Mouse (Mus musculus): ENCODE measurements around the gene Myrfl. TPM values are rescaled to one million over a fixed set of nuclear protein-coding genes. Genes with fewer than 3 reads are reported as not detected.

Gene Myrfl
- polyA plus RNA-seq, 1 experiment from 2014 or later: 0.19 TPM

- WGBS: 90% methylated on average over 19 of the region's 19 CpGs
- ATAC-seq (ENCODE audit: insufficient number of reproducible peaks, low FRiP score, low TSS enrichment, low read depth): no peak
- H3K27ac ChIP-seq: no peak overlapping the region
- H3K9ac ChIP-seq: no peak overlapping the region
- no peaks in the 10 kb centered on the region for H3K27me3 ChIP-seq
- H3K4me2 ChIP-seq: no peak overlapping the region
- no peaks in the 10 kb centered on the region for H3K4me1 ChIP-seq
- H3K4me3 ChIP-seq: no peak overlapping the region
- peaks cover 29% of the 10 kb centered on the region for H3K36me3 ChIP-seq
- no peaks in the 10 kb centered on the region for H3K9me3 ChIP-seq
Observed at GRCm38 (mm10) chr10:116923651-116924495, 27.2 kb upstream of the Myrfl start.

GRCm38 (mm10) chr10:116922161-116922560, 25.4 kb upstream of the Myrfl start:
- no peak overlapping the region for H3K4me3 ChIP-seq
- no peaks in the 10 kb centered on the region for H3K27me3 ChIP-seq
- no peak overlapping the region for H3K27ac ChIP-seq
- H3K36me3 ChIP-seq: peaks cover 32% of the 10 kb centered on the region
- WGBS: 83% methylated on average over 15 of the region's 15 CpGs
- H3K4me1 ChIP-seq: no peaks in the 10 kb centered on the region
- no peak for ATAC-seq (ENCODE audit: insufficient number of reproducible peaks, low FRiP score, low TSS enrichment, low read depth)
- H3K9me3 ChIP-seq: no peaks in the 10 kb centered on the region
- no peak overlapping the region for H3K9ac ChIP-seq
- no peak overlapping the region for H3K4me2 ChIP-seq

- Histone ChIP-seq H3K27me3 (no peaks in the 10 kb centered on the region), H3K9ac (no peak overlapping the region), H3K4me1 (no peaks in the 10 kb centered on the region), H3K4me2 (no peak overlapping the region), H3K4me3 (no peak overlapping the region), H3K27ac (no peak overlapping the region), H3K36me3 (peaks cover 26% of the 10 kb centered on the region), H3K9me3 (no peaks in the 10 kb centered on the region)
- 85% methylated on average over 15 of the region's 15 CpGs for WGBS
- no peak for ATAC-seq (ENCODE audit: insufficient number of reproducible peaks, low FRiP score, low TSS enrichment, low read depth)
Observed at GRCm38 (mm10) chr10:116921416-116921815, 24.7 kb upstream of the Myrfl start.

GRCm38 (mm10) chr10:116920641-116921040, 23.9 kb upstream of the Myrfl start:
- Histone ChIP-seq H3K27ac (no peak overlapping the region), H3K36me3 (peaks cover 26% of the 10 kb centered on the region), H3K27me3 (no peaks in the 10 kb centered on the region), H3K4me3 (no peak overlapping the region), H3K9me3 (no peaks in the 10 kb centered on the region), H3K4me2 (no peak overlapping the region), H3K4me1 (no peaks in the 10 kb centered on the region), H3K9ac (no peak overlapping the region)
- no peak for ATAC-seq (ENCODE audit: insufficient number of reproducible peaks, low FRiP score, low TSS enrichment, low read depth)
- 85% methylated on average over 8 of the region's 8 CpGs for WGBS

GRCm38 (mm10) chr10:116919368-116920317, 22.9 kb upstream of the Myrfl start:
- Histone ChIP-seq H3K9ac (no peak overlapping the region), H3K4me3 (no peak overlapping the region), H3K36me3 (peaks cover 27% of the 10 kb centered on the region), H3K27me3 (no peaks in the 10 kb centered on the region), H3K9me3 (no peaks in the 10 kb centered on the region), H3K27ac (no peak overlapping the region), H3K4me2 (no peak overlapping the region), H3K4me1 (no peaks in the 10 kb centered on the region)
- no peak for ATAC-seq (ENCODE audit: insufficient number of reproducible peaks, low FRiP score, low TSS enrichment, low read depth)
- WGBS: 83% methylated on average over 25 of the region's 25 CpGs

- WGBS: 73% methylated on average over 8 of the region's 8 CpGs
- H3K36me3 ChIP-seq: peaks cover 27% of the 10 kb centered on the region; the same call in 1 of the 2 replicates
- H3K27me3 ChIP-seq: no peaks in the 10 kb centered on the region
- ATAC-seq (ENCODE audit: insufficient number of reproducible peaks, low FRiP score, low TSS enrichment, low read depth): no peak
- no peak overlapping the region for H3K9ac ChIP-seq
- peaks cover 6% of the 10 kb centered on the region; the same call in 1 of the 2 replicates for H3K4me1 ChIP-seq
- H3K4me2 ChIP-seq: no peak overlapping the region
- H3K9me3 ChIP-seq: no peaks in the 10 kb centered on the region
- no peak overlapping the region for H3K27ac ChIP-seq
- H3K4me3 ChIP-seq: no peak overlapping the region
Observed at GRCm38 (mm10) chr10:116916581-116916980, 19.9 kb upstream of the Myrfl start.

GRCm38 (mm10) chr10:116915286-116915685, 18.6 kb upstream of the Myrfl start:
- H3K9ac ChIP-seq: no peak overlapping the region
- WGBS: 92% methylated on average over 8 of the region's 8 CpGs
- H3K36me3 ChIP-seq: peaks cover 32% of the 10 kb centered on the region

GRCm38 (mm10) chr10:116914586-116914985, 17.9 kb upstream of the Myrfl start:
- Histone ChIP-seq H3K4me2 (no peak overlapping the region), H3K9me3 (no peaks in the 10 kb centered on the region), H3K4me1 (peaks cover 6% of the 10 kb centered on the region; the same call in 1 of the 2 replicates), H3K27ac (no peak overlapping the region), H3K27me3 (no peaks in the 10 kb centered on the region), H3K9ac (no peak overlapping the region), H3K36me3 (peaks cover 39% of the 10 kb centered on the region), H3K4me3 (no peak overlapping the region)
- ATAC-seq (ENCODE audit: insufficient number of reproducible peaks, low FRiP score, low TSS enrichment, low read depth): no peak
- WGBS: 84% methylated on average over 9 of the region's 9 CpGs

More at GRCm38 (mm10) chr10:116915286-116915685, 18.6 kb upstream of the Myrfl start:
- H3K9me3 ChIP-seq: no peaks in the 10 kb centered on the region
- H3K27me3 ChIP-seq: no peaks in the 10 kb centered on the region
- no peak overlapping the region for H3K4me3 ChIP-seq
- no peak overlapping the region for H3K4me2 ChIP-seq
- no peak overlapping the region for H3K27ac ChIP-seq
- no peak for ATAC-seq (ENCODE audit: insufficient number of reproducible peaks, low FRiP score, low TSS enrichment, low read depth)
- H3K4me1 ChIP-seq: peaks cover 6% of the 10 kb centered on the region; the same call in 1 of the 2 replicates

GRCm38 (mm10) chr10:116913647-116914273, 17.0 kb upstream of the Myrfl start:
- no peak overlapping the region for H3K4me3 ChIP-seq
- H3K36me3 ChIP-seq: peaks cover 47% of the 10 kb centered on the region
- WGBS: 82% methylated on average over 17 of the region's 17 CpGs
- H3K27ac ChIP-seq: no peak overlapping the region
- no peaks in the 10 kb centered on the region for H3K9me3 ChIP-seq
- H3K27me3 ChIP-seq: no peaks in the 10 kb centered on the region
- ATAC-seq (ENCODE audit: insufficient number of reproducible peaks, low FRiP score, low TSS enrichment, low read depth): no peak
- H3K9ac ChIP-seq: no peak overlapping the region
- no peak overlapping the region for H3K4me2 ChIP-seq
- H3K4me1 ChIP-seq: peaks cover 6% of the 10 kb centered on the region; the same call in 1 of the 2 replicates

GRCm38 (mm10) chr10:116912850-116913249, 16.1 kb upstream of the Myrfl start:
- Histone ChIP-seq H3K9me3 (no peaks in the 10 kb centered on the region), H3K9ac (no peak overlapping the region), H3K27ac (0 out of 2 replicates have a peak overlapping the region, but pooled peaks have one; percentile 24), H3K4me3 (no peak overlapping the region), H3K4me2 (no peak overlapping the region), H3K36me3 (peaks cover 48% of the 10 kb centered on the region), H3K27me3 (no peaks in the 10 kb centered on the region), H3K4me1 (peaks cover 6% of the 10 kb centered on the region; the same call in 1 of the 2 replicates)
- ATAC-seq (ENCODE audit: insufficient number of reproducible peaks, low FRiP score, low TSS enrichment, low read depth): no peak
- 66% methylated on average over 9 of the region's 9 CpGs for WGBS

GRCm38 (mm10) chr10:116908901-116909642, 12.4 kb upstream of the Myrfl start:
- 79% methylated on average over 15 of the region's 15 CpGs for WGBS
- H3K9ac ChIP-seq: no peak overlapping the region
- ATAC-seq (ENCODE audit: insufficient number of reproducible peaks, low FRiP score, low TSS enrichment, low read depth): no peak
- no peaks in the 10 kb centered on the region for H3K27me3 ChIP-seq
- H3K27ac ChIP-seq: no peak overlapping the region
- no peak overlapping the region for H3K4me3 ChIP-seq
- H3K4me2 ChIP-seq: no peak overlapping the region
- H3K36me3 ChIP-seq: peaks cover 66% of the 10 kb centered on the region
- H3K4me1 ChIP-seq: peaks cover 6% of the 10 kb centered on the region; the same call in 1 of the 2 replicates
- H3K9me3 ChIP-seq: no peaks in the 10 kb centered on the region

All from limb, embryonic 15.5 days (tissue).